Mouse (Mus musculus) hindbrain, embryonic 14.5 days (tissue): ENCODE measurements at regions not wholly inside any gene's neighbourhood (a gene's known extent, or its start where the extent isn't known, plus 50 kb on each side); places are given as distances from the start of the nearest gene placed in this dataset.

Source experiments
- ATAC-seq: fragments of 200-750 bp; cut with Nextera tagmentation; 2 replicates; pipeline ENCODE4 v1.8.0; 2017; ENCODE audit warnings: moderate number of reproducible peaks, mild to moderate bottlenecking, moderate TSS enrichment, moderate library complexity; ENCODE audit not compliant: low FRiP score
- DNase-seq: peaks from one replicate; pipeline ENCODE4 v3.0.0-alpha.2; 2015; ENCODE audit warnings: low spot score
- H3K27ac ChIP-seq: fragments of 300-500 bp; sonication (generic); 2 replicates; pipeline ENCODE4 v1.5.1; 2014; ENCODE audit warnings: mild to moderate bottlenecking, moderate library complexity
- H3K27me3 ChIP-seq: fragments of 300-500 bp; sonication (generic); 2 replicates; pipeline ENCODE4 v1.6.1; 2014; ENCODE audit warnings: mild to moderate bottlenecking, low read length, mixed read lengths; ENCODE audit not compliant: control insufficient read depth, insufficient read depth
- H3K36me3 ChIP-seq: fragments of 300-500 bp; sonication (generic); replicated peaks from 2 replicates; pipeline ENCODE4 v1.6.1; 2014; ENCODE audit not compliant: control insufficient read depth, insufficient read depth
- H3K4me1 ChIP-seq: fragments of 300-500 bp; sonication (generic); replicated peaks from 2 replicates; pipeline ENCODE4 v1.6.1; 2014; ENCODE audit warnings: antibody characterized with exemption, low read length, mixed read lengths; ENCODE audit not compliant: control insufficient read depth, insufficient read depth
- H3K4me2 ChIP-seq: fragments of 300-500 bp; sonication (generic); replicated peaks from 2 replicates; pipeline ENCODE4 v1.6.1; 2014; ENCODE audit warnings: mild to moderate bottlenecking, moderate library complexity
- H3K4me3 ChIP-seq: fragments of 300-500 bp; sonication (generic); replicated peaks from 2 replicates; pipeline ENCODE4 v1.5.1; 2014; ENCODE audit warnings: mild to moderate bottlenecking, low read length
- H3K9ac ChIP-seq: fragments of 300-500 bp; sonication (generic); 2 replicates; pipeline ENCODE4 v1.6.1; 2014
- H3K9me3 ChIP-seq: fragments of 300-500 bp; sonication (generic); 2 replicates; pipeline ENCODE4 v1.6.1; 2016; ENCODE audit warnings: low read length; ENCODE audit not compliant: control insufficient read depth
- WGBS: fragments of 180-500 bp; shearing (Covaris S2); extraction: QIAGEN DNeasy Blood & Tissue Kit; methylation state at CpG from one replicate; pipeline ENCODE4 v1.1.7; 2014; 5-methylcytosine and 5-hydroxymethylcytosine counted together

- Histone ChIP-seq H3K27ac (peak overlapping the region; percentile 9; the same call in 1 of the 2 replicates), H3K4me1 (0 out of 2 replicates have a peak, but pooled peaks cover 5% of the 10 kb centered on the region), H3K9me3 (no peaks in the 10 kb centered on the region), H3K36me3 (no peaks in the 10 kb centered on the region), H3K27me3 (no peaks in the 10 kb centered on the region), H3K9ac (no peak overlapping the region), H3K4me2 (no peak overlapping the region), H3K4me3 (no peak overlapping the region)
- ATAC-seq = no peak
- WGBS = 73% methylated on average over 2 of the region's 2 CpGs
- DNase-seq = peak; percentile 28
Observed at GRCm38 (mm10) chr3:78077822-78078221, 1208.5 kb downstream of the Rapgef2 start.

DNA sequence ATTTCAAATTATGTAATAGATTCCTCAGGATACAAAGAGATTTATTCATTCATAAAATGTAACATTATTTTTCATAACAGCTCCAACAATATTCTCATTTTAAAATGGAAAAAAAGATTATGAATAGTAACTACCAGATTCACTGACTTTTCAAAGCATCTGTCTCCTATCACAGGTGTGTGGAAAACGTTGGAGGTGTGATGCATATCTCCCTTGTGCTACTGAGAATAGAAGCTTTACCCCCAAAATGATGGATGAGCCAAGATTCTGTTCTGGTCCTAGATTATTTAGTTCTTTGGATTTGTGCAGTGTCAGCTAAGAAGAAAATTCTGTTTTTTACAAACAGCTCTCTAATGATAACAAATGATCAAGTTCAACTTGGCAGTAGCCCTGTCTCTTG, 1209.0 kb downstream of the Rapgef2 start:
- 0 out of 2 replicates have a peak, but pooled peaks cover 5% of the 10 kb centered on the region for H3K4me1 ChIP-seq
- no peaks in the 10 kb centered on the region for H3K9me3 ChIP-seq
- no peaks in the 10 kb centered on the region for H3K27me3 ChIP-seq
- no peak overlapping the region for H3K9ac ChIP-seq
- WGBS = 48% methylated on average over 1 of the region's 1 CpGs
- DNase-seq (no peak), ATAC-seq (no peak)
- no peaks in the 10 kb centered on the region for H3K36me3 ChIP-seq
- H3K4me3 ChIP-seq = no peak overlapping the region
- no peak overlapping the region for H3K4me2 ChIP-seq
- H3K27ac ChIP-seq = 0 out of 2 replicates have a peak overlapping the region, but pooled peaks have one; percentile 9

- H3K4me3 ChIP-seq = no peak overlapping the region
- no peak overlapping the region for H3K27ac ChIP-seq
- ATAC-seq = no peak
- no peak overlapping the region for H3K9ac ChIP-seq
- WGBS = 62% methylated on average over 1 of the region's 1 CpGs
- DNase-seq = no peak
- 0 out of 2 replicates have a peak, but pooled peaks cover 5% of the 10 kb centered on the region for H3K4me1 ChIP-seq
- H3K9me3 ChIP-seq = no peaks in the 10 kb centered on the region
- no peaks in the 10 kb centered on the region for H3K27me3 ChIP-seq
- no peaks in the 10 kb centered on the region for H3K36me3 ChIP-seq
- H3K4me2 ChIP-seq = no peak overlapping the region
Observed at GRCm38 (mm10) chr3:78073040-78073439, 1213.3 kb downstream of the Rapgef2 start.

- Histone ChIP-seq H3K4me3 (no peak overlapping the region), H3K27ac (no peak overlapping the region), H3K9me3 (no peaks in the 10 kb centered on the region), H3K9ac (no peak overlapping the region), H3K4me1 (no peaks in the 10 kb centered on the region), H3K27me3 (no peaks in the 10 kb centered on the region), H3K4me2 (no peak overlapping the region), H3K36me3 (no peaks in the 10 kb centered on the region)
- ATAC-seq = no peak
- no peak for DNase-seq
- WGBS = 59% methylated on average over 3 of the region's 3 CpGs
Observed at GRCm38 (mm10) chr3:78067113-78067639, 1219.1 kb downstream of the Rapgef2 start.

GRCm38 (mm10) chr3:78066336-78066735, 1220.0 kb downstream of the Rapgef2 start:
- Histone ChIP-seq H3K9me3 (no peaks in the 10 kb centered on the region), H3K27me3 (no peaks in the 10 kb centered on the region), H3K9ac (no peak overlapping the region), H3K27ac (no peak overlapping the region), H3K4me3 (no peak overlapping the region), H3K36me3 (no peaks in the 10 kb centered on the region), H3K4me1 (no peaks in the 10 kb centered on the region), H3K4me2 (no peak overlapping the region)
- 91% methylated on average over 4 of the region's 4 CpGs for WGBS
- DNase-seq (no peak), ATAC-seq (no peak)

DNA sequence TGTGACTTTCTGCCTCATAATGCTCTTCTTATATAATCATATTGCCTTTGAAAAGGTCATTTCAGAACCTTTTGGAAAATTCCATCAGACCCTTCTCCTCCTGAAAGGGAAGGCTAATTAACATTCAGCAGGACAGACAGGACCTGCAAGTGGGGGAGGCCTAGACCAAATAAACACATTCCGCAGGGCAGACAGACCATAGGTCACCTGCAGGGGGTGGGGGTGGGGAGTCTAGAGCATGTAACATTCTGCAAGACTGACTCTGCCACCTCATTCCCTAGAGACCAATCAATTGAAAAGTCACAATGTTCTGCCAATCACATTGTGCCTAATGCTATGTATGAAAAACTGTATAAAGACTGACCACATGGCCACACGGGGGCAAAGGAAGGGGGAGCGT, 1223.8 kb downstream of the Rapgef2 start:
- no peak for DNase-seq
- 60% methylated on average over 3 of the region's 3 CpGs for WGBS
- no peak for ATAC-seq
- no peak overlapping the region for H3K27ac ChIP-seq
- H3K9me3 ChIP-seq = no peaks in the 10 kb centered on the region
- no peak overlapping the region for H3K9ac ChIP-seq
- no peak overlapping the region for H3K4me3 ChIP-seq
- no peaks in the 10 kb centered on the region for H3K27me3 ChIP-seq
- no peak overlapping the region for H3K4me2 ChIP-seq
- no peaks in the 10 kb centered on the region for H3K36me3 ChIP-seq
- H3K4me1 ChIP-seq = no peaks in the 10 kb centered on the region

DNA sequence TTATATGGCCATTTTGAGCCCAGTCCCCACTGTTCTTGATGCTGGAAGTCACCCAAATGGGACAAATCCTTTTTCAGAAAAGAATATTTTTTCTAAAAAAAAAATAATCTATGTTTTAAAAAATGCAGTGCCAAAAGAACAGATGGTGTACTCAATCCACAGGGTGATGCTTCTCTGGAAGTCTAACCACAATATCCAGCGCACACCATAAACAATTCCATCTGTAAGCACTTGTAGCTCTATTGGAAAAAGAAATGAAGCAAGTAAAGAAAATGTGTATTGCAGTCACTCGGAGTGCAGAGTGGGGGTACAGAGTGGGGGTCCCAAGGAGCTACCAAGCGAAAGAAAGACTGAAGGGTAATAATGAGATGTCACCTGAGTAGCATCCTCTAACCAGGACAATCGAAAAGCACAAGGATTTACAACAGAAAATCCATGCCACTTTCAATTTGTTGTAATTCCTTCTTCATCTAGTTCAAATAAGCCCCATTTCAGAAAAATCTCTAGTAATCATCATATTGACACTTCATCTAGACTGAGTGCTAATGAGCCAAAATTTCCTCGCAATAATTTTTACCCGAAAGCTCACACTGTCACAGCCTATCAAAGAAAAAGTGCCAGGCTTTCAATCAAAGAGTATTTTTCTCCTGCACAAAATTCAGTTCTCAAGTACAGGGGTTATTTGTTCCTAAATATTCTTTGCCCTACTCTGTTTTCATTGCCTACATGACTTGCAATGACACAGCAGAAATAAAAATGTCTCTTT, 1226.3 kb downstream of the Rapgef2 start:
- WGBS = 81% methylated on average over 6 of the region's 6 CpGs
- H3K27ac ChIP-seq = no peak overlapping the region
- no peak overlapping the region for H3K9ac ChIP-seq
- no peaks in the 10 kb centered on the region for H3K4me1 ChIP-seq
- H3K36me3 ChIP-seq = no peaks in the 10 kb centered on the region
- no peaks in the 10 kb centered on the region for H3K27me3 ChIP-seq
- no peak overlapping the region for H3K4me2 ChIP-seq
- H3K4me3 ChIP-seq = no peak overlapping the region
- H3K9me3 ChIP-seq = no peaks in the 10 kb centered on the region
- DNase-seq (no peak), ATAC-seq (no peak)
